Mouse (Mus musculus) stomach, postnatal 0 days (tissue): ENCODE results near the gene Cdt1. TPM values are rescaled to one million over a fixed set of nuclear protein-coding genes. Genes with fewer than 3 reads are reported as not detected.

Experiments used
- ATAC-seq: fragments of 200-750 bp; cut with Nextera tagmentation; 2 replicates; pipeline ENCODE4 v1.8.0; 2017; ENCODE audit not compliant: low FRiP score, low TSS enrichment
- DNase-seq: peaks from one replicate; pipeline ENCODE4 v3.0.0-alpha.2; 2016; ENCODE audit warnings: low spot score
- H3K27ac ChIP-seq: fragments of 300-500 bp; sonication (generic); replicated peaks from 2 replicates; pipeline ENCODE4 v1.5.1; 2014; ENCODE audit warnings: mild to moderate bottlenecking, control low read depth
- H3K27me3 ChIP-seq: fragments of 300-500 bp; sonication (generic); 2 replicates; pipeline ENCODE4 v1.6.1; 2014; ENCODE audit warnings: low read length; ENCODE audit not compliant: control insufficient read depth, insufficient read depth
- H3K36me3 ChIP-seq: fragments of 300-500 bp; sonication (generic); 2 replicates; pipeline ENCODE4 v1.6.1; 2014; ENCODE audit warnings: low read length, mixed read lengths; ENCODE audit not compliant: control insufficient read depth, insufficient read depth
- H3K4me1 ChIP-seq: fragments of 300-500 bp; sonication (generic); replicated peaks from 2 replicates; pipeline ENCODE4 v1.6.1; 2014; ENCODE audit warnings: antibody characterized with exemption; ENCODE audit not compliant: control insufficient read depth, insufficient read depth
- H3K4me2 ChIP-seq: fragments of 300-500 bp; sonication (generic); replicated peaks from 2 replicates; pipeline ENCODE4 v1.6.1; 2014; ENCODE audit warnings: low read depth, mild to moderate bottlenecking, control low read depth, moderate library complexity
- H3K4me3 ChIP-seq: fragments of 300-500 bp; sonication (generic); 2 replicates; pipeline ENCODE4 v1.5.1; 2014; ENCODE audit warnings: low read depth, low read length, control low read depth
- H3K9ac ChIP-seq: fragments of 300-500 bp; sonication (generic); 2 replicates; pipeline ENCODE4 v1.6.1; 2014; ENCODE audit warnings: mild to moderate bottlenecking, low read length, control low read depth, mixed read lengths
- H3K9me3 ChIP-seq: fragments of 300-500 bp; sonication (generic); 2 replicates; pipeline ENCODE4 v1.6.1; 2016; ENCODE audit warnings: low read length; ENCODE audit not compliant: control insufficient read depth
- CTCF ChIP-seq: IDR thresholded peaks from 2 replicates; pipeline ENCODE4 v1.5.1; 2016; ENCODE audit warnings: antibody characterized with exemption, low read depth, mild to moderate bottlenecking, moderate library complexity
- EP300 ChIP-seq: optimal IDR thresholded peaks from 2 replicates; pipeline ENCODE3; 2016; ENCODE audit warnings: antibody characterized with exemption
- WGBS: fragments of 180-500 bp; shearing (Covaris S2); extraction: QIAGEN DNeasy Blood & Tissue Kit; methylation state at CpG from one replicate; pipeline ENCODE4 v1.1.7; 2014; 5-methylcytosine and 5-hydroxymethylcytosine counted together
- polyA plus RNA-seq: library from polyadenylated mRNA; unstranded; fragments of >200 nt; fragmentation: Nextera tagmentation; extraction: Ambion mirVana; gene quantifications from 2 replicates; pipeline ENCODE4 v1.2.1, GENCODE M21; 2015

The Cdt1 gene
- polyA plus RNA-seq, 1 experiment from 2014 or later = 11.8 TPM

DNA sequence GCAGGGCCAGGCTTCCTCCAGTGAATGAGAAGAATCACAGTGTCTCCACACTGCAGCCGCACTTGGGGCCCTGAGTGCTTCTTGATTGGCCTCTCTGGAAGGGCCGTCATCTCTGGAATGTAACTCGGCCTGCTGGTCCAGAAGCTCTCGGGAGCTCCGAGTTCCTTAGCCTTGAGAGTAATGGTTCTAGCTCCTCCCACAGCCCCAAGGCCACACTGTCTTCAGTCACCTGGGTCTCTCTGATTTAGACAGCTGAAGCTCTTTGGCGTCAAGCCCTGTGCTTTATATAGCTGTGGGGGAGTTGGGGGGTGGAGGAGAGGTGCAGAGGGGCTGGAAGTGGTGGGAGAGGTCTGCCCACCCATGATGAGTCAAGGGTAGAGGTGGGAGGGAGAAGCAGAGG, 30.8 kb upstream of the Cdt1 start:
- no peak overlapping the region for H3K4me3 ChIP-seq
- H3K27me3 ChIP-seq = no peaks in the 10 kb centered on the region
- 4% methylated on average over 6 of the region's 6 CpGs for WGBS
- DNase-seq (peak; percentile 75), ATAC-seq (peak; percentile 86)
- H3K4me2 ChIP-seq = 0 out of 2 replicates have a peak overlapping the region, but pooled peaks have one; percentile 15
- H3K27ac ChIP-seq = peak overlapping the region; percentile 82
- no peaks in the 10 kb centered on the region for H3K9me3 ChIP-seq
- peaks cover 6% of the 10 kb centered on the region for H3K4me1 ChIP-seq
- H3K9ac ChIP-seq = no peak overlapping the region
- H3K36me3 ChIP-seq = no peaks in the 10 kb centered on the region
- TF ChIP-seq EP300 = peak; percentile 26
- TF ChIP-seq CTCF = no peak

- Histone ChIP-seq H3K4me3 (no peak overlapping the region), H3K4me2 (no peak overlapping the region), H3K9ac (no peak overlapping the region), H3K4me1 (peaks cover 6% of the 10 kb centered on the region), H3K36me3 (no peaks in the 10 kb centered on the region), H3K27ac (peak overlapping the region; percentile 82), H3K9me3 (no peaks in the 10 kb centered on the region), H3K27me3 (no peaks in the 10 kb centered on the region)
- 62% methylated on average over 2 of the region's 2 CpGs for WGBS
- TF ChIP-seq EP300 (no peak), CTCF (no peak)
- ATAC-seq (no peak), DNase-seq (no peak)
Observed at GRCm38 (mm10) chr8:122537812-122538211, 30.0 kb upstream of the Cdt1 start.

DNA sequence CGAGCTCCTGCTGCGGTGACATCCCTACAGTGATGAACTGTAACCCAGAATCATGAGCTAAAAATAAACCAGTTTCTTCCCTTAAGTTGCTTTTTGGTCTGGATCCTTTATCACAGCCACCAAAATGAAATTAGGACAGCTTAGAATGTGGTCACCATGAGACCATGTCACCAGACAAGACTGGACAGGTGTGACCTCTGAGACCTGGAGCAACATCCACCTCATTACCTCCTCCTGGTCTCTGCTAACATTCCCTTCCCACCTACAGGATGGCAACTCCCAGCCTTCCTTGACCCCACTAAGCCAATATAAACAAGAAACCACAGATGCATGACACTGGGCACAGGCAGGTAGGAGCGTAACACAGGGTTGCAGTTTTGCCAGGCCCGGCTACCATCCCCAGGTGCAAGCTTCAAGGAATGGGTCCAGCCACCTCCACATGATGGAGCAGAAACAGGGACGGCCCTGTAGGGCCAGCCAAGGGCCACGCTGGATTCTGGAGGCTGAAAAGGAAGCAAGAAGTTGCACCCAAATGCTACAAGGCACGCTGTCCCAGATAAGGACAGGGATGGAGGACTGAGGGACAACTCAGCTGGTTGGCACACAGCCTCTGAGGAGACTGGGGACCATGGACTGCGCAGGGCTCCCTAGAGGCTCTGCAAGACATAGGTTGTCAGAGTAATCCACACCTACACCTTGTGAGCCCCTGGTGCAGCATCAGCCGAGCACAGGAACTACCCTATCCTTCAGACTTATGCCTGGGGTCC, 29.3 kb upstream of the Cdt1 start:
- Histone ChIP-seq H3K27ac (0 out of 2 replicates have a peak overlapping the region, but pooled peaks have one; percentile 82), H3K4me1 (peaks cover 6% of the 10 kb centered on the region), H3K9ac (no peak overlapping the region), H3K4me3 (no peak overlapping the region), H3K4me2 (no peak overlapping the region), H3K27me3 (no peaks in the 10 kb centered on the region), H3K9me3 (no peaks in the 10 kb centered on the region), H3K36me3 (no peaks in the 10 kb centered on the region)
- DNase-seq = no peak
- TF ChIP-seq EP300 (no peak), CTCF (no peak)
- no peak for ATAC-seq
- 91% methylated on average over 9 of the region's 9 CpGs for WGBS

DNA sequence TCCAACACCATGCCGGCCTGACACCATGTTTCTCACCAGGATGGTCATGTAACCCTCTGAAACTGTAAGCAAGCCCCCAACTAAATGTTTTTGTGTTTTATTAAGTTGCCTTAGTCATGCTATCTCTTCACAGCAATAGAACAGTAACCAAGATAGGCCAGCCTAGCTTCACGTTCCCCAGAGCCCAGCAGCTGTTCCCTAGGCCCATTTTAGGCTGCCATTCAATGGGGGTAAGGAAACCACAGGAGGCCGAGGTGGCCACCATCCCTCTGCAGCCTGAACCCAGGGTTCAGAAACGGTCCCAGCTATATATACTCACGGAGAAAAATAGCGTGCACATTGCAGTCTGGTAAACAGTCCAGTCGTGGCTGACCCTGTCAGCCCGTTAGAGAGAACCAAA, 23.7 kb upstream of the Cdt1 start:
- H3K4me2 ChIP-seq = no peak overlapping the region
- no peak overlapping the region for H3K4me3 ChIP-seq
- H3K4me1 ChIP-seq = peaks cover 8% of the 10 kb centered on the region; the same call in 1 of the 2 replicates
- no peaks in the 10 kb centered on the region for H3K9me3 ChIP-seq
- H3K27me3 ChIP-seq = no peaks in the 10 kb centered on the region
- ATAC-seq = no peak
- no peak overlapping the region for H3K27ac ChIP-seq
- no peaks in the 10 kb centered on the region for H3K36me3 ChIP-seq
- no peak for DNase-seq
- 90% methylated on average over 8 of the region's 8 CpGs for WGBS
- no peak overlapping the region for H3K9ac ChIP-seq
- TF ChIP-seq CTCF (no peak), EP300 (no peak)

GRCm38 (mm10) chr8:122546066-122546755, 21.6 kb upstream of the Cdt1 start:
- Histone ChIP-seq H3K4me3 (no peak overlapping the region), H3K9me3 (no peaks in the 10 kb centered on the region), H3K4me2 (no peak overlapping the region), H3K27ac (no peak overlapping the region), H3K4me1 (peaks cover 6% of the 10 kb centered on the region; the same call in 1 of the 2 replicates), H3K27me3 (no peaks in the 10 kb centered on the region), H3K36me3 (no peaks in the 10 kb centered on the region), H3K9ac (peak overlapping the region; percentile 41; the same call in 1 of the 2 replicates)
- no peak for DNase-seq
- no peak for ATAC-seq
- TF ChIP-seq EP300 (no peak), CTCF (no peak)
- 82% methylated on average over 6 of the region's 7 CpGs for WGBS
